Mouse (Mus musculus): ENCODE data around the gene Cit.

Gene Cit

DNA sequence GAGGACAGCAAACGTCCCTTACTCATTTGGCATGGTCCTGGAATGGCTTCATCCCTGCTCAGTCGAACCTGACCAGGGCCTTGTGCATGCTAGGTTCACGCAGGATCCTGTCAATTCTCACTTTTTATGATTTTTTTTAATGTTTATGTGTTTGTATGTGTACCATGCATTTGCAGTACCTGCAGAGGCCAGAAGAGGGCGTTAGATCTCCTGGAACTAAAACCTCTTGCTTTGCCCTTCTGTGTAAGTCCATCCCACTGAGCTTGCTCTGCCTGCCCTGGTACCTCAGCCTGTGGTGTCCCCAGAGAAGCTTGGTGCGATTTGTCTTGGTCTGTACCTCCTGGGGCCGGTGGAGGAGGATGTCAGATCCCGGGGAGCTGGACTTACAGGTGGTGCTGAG lies 105.9 kb downstream of the Cit start:
- in situ Hi-C loops (cut with MboI; ENCODE audit: low pct_unique_long_range_greater_than_20kb in 1 of 2, low sequenced_read_pairs in 2 of 2, unreplicated experiment in 1 of 2) = no loop called here

DNA sequence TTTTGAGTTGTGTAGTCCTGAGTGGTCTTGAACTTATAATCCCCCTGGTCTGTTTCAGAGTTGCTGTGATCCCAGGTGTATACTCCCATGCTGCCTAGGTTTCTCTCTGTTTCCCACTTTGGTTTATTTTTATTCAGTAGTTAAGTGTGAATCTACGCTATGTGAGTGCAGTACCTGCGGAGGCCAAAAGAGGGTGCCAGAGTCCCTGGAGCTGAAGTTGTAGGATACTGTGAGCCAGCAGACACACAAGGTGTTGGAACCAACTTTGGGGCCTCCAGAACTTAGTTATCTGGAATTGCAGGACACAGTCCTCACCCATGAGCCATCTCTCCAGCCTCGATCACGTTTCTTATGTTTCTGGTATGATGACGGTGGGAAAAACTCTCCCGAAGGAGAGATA lies 108.1 kb downstream of the Cit start:
- in situ Hi-C loops (cut with MboI; ENCODE audit: low pct_unique_long_range_greater_than_20kb in 1 of 2, low sequenced_read_pairs in 2 of 2, unreplicated experiment in 1 of 2) = no loop called here

DNA sequence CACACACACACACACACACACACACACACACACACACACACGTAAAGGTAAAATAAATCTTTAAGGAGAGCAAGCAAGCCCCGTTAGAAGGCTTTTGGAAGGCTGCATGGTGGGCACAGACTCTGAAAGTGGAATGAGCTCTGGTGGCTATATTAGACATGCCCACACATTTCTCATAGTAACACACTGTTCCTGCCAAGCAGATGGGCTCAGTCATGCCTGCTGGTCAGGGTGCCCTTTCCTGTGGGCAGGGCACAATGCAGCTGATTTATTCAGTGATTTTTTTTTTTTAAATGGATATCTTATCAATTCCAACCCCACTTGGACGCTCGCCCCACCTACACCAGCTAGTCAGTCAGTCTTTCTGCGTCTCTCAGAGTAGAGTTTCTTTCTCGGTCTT lies 109.0 kb downstream of the Cit start:
- in situ Hi-C loops (cut with MboI; ENCODE audit: low pct_unique_long_range_greater_than_20kb in 1 of 2, low sequenced_read_pairs in 2 of 2, unreplicated experiment in 1 of 2) = no loop called here

DNA sequence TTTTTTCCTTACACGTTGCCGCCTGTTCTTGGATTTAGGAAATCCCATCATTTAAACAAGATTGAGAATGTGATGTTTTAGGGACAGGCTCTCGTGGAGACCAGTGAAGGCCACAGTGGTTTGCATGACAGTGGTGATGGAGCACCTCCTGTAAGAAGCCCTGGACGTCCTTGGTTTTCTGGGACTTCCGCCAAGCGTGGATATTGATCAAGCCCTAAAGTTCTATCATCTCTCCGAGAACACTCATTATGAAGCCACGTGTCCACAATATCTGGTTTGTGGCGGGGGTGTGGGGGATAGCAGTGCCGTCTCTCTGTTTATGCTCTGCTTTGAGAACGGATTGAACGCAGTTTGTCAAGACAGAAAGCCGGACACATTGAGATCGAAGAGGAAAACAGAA lies 109.5 kb downstream of the Cit start:
- in situ Hi-C loops (cut with MboI; ENCODE audit: low pct_unique_long_range_greater_than_20kb in 1 of 2, low sequenced_read_pairs in 2 of 2, unreplicated experiment in 1 of 2) = no loop called here

DNA sequence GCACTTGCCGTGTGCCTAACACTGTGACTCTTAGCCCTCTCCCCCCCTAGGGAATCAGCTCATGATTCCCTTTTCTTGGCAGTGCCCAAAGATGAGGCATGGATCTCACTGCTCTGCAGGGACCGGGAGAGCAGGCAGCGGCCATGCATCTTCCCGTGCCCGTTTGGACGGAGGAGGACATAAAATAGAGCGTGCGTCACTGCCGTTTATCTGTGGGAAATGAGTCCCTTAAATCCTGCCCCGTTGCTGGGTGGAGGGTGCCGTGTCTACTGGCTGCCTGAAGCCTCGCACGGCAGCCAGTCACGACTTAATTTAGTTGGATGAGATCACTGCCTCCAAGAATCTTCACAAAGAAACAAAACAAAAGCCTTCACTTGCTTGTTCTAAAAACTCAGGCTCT lies 110.1 kb downstream of the Cit start:
- in situ Hi-C loops (cut with MboI; ENCODE audit: low pct_unique_long_range_greater_than_20kb in 1 of 2, low sequenced_read_pairs in 2 of 2, unreplicated experiment in 1 of 2) = no loop called here

DNA sequence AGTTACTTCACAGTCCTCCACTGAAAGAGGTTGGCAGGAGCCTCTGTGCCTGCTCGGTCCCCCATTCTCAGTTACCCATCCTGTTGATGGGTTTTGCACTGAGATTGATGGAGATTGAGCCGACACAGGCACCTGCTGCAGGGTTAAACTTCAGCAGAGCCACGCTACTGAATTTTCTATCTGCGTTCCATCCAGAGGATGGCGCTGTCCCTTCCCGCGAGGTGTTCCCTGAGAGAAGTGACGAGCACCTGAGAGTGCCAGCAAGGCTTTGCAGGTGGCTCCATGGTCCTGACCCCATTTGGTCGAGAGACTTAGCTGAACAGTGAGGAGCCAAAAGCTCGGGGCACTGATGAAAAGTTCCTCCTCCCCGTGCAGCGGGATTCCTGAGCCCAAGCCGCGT lies 111.0 kb downstream of the Cit start:
- in situ Hi-C loops (cut with MboI; ENCODE audit: low pct_unique_long_range_greater_than_20kb in 1 of 2, low sequenced_read_pairs in 2 of 2, unreplicated experiment in 1 of 2) = no loop called here

DNA sequence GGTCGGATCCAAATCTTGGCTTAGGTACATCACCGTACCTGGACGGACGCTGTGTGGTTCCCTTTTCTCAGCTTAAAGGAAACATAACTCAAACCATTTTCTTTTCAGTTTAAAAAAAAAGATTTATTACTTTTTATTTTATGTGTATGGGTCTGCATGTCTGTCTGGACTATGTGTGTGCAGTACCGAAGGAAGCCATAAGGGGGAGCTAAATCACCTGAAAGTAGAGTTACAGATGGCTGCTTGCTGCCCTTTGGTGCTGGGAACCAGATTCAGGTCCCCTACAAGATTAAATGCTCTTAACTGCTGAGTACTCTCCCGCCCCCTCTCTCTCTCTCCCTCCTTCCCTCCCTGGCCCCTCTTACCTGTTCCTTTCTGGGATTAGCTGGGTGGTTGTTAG lies 112.1 kb downstream of the Cit start:
- in situ Hi-C loops (cut with MboI; ENCODE audit: low pct_unique_long_range_greater_than_20kb in 1 of 2, low sequenced_read_pairs in 2 of 2, unreplicated experiment in 1 of 2) = no loop called here

DNA sequence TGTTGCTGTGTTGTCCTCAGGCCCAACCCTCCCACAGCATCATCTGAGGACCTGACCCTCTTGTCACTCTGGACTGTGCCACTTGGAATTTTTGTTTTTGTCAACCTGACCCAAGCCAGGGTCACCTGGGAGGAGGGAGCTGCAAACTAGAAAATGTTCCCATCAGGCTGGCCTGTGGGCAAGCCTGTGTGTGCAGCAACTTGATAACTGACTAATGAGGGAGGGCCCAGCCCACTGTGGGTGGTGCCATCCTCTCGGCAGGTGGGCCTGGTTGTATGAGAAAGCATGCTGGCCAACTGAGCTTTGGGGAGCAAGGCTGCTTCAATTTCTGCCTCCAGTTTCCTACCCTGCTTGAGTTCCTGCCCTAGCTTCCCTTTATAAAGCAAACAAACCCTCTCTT lies 113.3 kb downstream of the Cit start:
- in situ Hi-C loops (cut with MboI; ENCODE audit: low pct_unique_long_range_greater_than_20kb in 1 of 2, low sequenced_read_pairs in 2 of 2, unreplicated experiment in 1 of 2) = no loop called here

DNA sequence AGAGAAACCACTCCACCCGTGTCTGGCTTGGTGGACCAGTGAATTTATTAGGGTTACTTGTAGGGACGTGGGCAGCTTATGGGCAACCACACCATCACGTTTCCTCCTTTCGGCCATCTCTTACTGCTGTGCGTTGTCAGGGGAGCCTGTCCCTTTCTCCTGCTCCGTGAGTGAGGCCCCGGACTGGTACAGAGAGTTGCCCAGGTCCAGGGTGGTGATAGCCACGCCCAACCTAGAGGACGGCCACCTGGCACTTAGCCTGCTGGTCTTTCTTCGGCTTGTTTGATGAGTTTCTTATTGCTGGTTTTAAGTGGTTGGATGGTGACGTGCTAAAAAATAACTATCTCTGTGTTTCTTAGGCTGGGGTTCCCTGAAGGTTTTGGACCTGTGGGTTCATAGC lies 113.7 kb downstream of the Cit start:
- in situ Hi-C loops (cut with MboI; ENCODE audit: low pct_unique_long_range_greater_than_20kb in 1 of 2, low sequenced_read_pairs in 2 of 2, unreplicated experiment in 1 of 2) = no loop called here

DNA sequence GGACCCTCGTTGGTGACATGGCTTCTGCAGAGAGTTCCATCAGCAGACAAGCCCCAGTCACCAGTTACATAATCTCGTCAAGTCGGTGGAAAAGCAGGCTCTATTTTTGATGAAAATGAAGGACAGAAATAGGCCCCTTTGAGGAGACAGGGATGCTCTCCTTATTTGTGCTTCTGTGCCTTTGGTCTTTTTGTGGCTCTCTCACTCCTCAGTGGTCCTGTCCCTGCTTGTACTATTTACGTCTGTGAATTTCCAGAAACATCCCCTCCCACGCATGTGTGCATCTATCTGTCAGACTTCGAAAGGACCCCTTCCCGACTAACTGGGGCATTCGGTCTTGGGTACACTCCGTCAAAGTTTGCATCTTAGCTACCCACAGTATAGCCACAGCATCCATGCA lies 116.7 kb downstream of the Cit start:
- in situ Hi-C loops (cut with MboI; ENCODE audit: low pct_unique_long_range_greater_than_20kb in 1 of 2, low sequenced_read_pairs in 2 of 2, unreplicated experiment in 1 of 2) = no loop called here

DNA sequence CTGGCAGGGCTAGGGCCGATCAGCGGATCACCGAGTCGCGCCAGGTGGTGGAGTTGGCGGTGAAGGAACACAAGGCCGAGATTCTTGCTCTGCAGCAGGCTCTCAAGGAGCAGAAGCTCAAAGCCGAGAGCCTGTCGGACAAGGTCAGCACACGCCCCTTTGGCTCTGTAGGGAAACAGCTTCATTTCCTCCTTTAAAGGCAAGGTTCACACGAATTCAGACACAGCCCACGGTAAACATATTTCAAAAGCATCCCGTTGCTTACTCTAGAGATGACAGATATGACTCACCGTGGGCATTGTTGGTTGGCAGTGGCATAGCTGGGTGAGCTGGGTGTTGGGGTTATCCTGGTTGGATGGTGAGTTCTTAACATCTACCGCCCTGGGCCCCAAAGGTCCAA lies 126.2 kb downstream of the Cit start:
- in situ Hi-C loops (cut with MboI; ENCODE audit: low pct_unique_long_range_greater_than_20kb in 1 of 2, low sequenced_read_pairs in 2 of 2, unreplicated experiment in 1 of 2) = no loop called here

DNA sequence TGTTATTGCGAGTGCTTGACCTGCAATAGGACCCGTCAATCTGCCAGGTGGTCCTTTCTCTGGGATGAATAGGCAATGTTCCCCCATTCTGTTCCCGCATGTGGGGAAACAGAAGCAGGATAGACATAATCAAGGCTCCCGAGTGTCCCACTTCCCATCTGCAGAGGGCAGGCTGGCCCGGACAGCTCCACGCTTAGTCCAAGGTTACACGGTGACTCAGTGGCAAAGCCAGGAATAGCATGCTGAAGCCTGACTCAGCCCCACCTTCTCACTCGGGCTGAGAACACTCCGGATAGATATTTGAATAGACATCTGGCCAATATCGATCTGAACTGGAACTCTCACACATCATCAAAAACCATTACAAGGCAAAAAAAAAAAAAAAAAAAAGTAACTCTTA lies 130.6 kb downstream of the Cit start:
- in situ Hi-C loops (cut with MboI; ENCODE audit: low pct_unique_long_range_greater_than_20kb in 1 of 2, low sequenced_read_pairs in 2 of 2, unreplicated experiment in 1 of 2) = no loop called here

DNA sequence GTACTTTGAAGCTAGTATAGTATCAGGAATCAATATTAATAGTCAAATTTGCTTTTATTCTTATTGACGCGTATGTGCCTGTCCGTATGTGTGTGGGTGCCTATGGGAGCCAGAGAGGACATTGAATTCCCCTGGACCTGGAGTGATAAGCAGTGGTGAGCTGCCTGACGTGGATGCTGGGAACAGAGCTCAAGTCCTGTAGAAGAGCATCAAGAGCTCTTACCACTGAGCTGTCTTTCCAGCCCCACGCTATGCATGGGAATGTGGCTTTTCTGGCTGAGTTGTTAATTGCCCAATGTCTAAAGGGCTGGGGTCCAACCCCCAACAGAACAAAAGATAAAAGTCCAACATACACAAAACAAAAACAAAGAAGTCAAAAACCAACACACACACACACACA lies 131.4 kb downstream of the Cit start:
- in situ Hi-C loops (cut with MboI; ENCODE audit: low pct_unique_long_range_greater_than_20kb in 1 of 2, low sequenced_read_pairs in 2 of 2, unreplicated experiment in 1 of 2) = no loop called here

DNA sequence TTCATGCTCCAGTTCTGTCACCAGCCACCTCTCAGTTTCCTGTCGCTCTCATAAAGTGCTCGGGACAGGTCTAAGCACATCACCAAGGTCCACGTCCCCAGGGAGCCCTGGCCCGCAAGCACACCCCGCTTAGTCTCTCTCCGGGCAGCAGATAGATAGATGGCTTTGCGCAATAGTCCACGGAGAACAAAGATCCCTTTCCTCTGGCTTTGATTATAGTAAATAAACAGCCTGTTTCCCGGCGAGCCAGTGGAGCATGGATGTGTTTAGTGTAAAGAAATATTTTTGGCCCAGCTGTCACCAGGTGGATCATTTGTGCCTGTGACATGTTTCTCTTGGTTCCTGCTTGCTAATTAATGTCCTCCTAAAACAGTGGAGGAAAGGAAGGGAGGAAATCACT lies 132.2 kb downstream of the Cit start:
- in situ Hi-C loops (cut with MboI; ENCODE audit: low pct_unique_long_range_greater_than_20kb in 1 of 2, low sequenced_read_pairs in 2 of 2, unreplicated experiment in 1 of 2) = no loop called here

DNA sequence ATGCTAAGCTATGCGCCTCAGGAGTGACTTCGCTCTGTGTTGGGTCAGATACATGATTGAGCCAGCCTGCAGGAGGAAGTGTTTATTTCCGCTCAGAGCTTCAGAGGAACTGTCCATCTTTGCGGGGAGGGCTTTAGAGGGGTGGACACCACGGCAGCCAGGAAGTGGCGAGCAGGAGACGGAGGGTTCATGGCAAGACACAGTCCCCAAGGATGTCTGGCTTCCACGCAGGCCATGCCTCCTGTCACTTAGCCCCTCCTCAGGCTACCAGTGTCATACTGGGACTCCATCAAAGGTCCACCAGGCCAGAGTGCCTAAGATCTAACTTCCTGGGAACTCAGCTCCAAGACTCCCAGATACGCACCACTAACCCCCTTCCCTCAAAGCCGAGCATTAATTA lies 132.7 kb downstream of the Cit start:
- in situ Hi-C loops (cut with MboI; ENCODE audit: low pct_unique_long_range_greater_than_20kb in 1 of 2, low sequenced_read_pairs in 2 of 2, unreplicated experiment in 1 of 2) = no loop called here

DNA sequence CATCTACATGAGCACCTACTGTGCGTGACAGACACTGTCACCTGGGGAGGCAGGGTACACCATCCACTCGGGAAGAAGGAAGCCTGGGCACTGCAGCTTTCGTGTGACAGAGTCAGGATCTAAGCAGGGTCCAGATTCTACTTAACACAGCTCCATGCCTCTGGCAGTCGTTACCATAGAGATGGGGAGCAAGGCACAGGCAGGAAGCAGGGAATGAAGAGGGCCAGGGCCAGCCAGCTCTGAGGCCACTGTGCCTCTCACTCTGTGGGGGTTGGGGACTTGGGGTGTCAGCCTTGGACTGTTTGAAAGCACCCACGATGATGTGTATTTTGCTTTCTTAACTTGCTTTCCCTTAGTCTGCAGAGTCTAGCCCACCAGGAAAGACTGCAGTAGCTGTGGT lies 133.2 kb downstream of the Cit start:
- in situ Hi-C loops (cut with MboI; ENCODE audit: low pct_unique_long_range_greater_than_20kb in 1 of 2, low sequenced_read_pairs in 2 of 2, unreplicated experiment in 1 of 2) = no loop called here

DNA sequence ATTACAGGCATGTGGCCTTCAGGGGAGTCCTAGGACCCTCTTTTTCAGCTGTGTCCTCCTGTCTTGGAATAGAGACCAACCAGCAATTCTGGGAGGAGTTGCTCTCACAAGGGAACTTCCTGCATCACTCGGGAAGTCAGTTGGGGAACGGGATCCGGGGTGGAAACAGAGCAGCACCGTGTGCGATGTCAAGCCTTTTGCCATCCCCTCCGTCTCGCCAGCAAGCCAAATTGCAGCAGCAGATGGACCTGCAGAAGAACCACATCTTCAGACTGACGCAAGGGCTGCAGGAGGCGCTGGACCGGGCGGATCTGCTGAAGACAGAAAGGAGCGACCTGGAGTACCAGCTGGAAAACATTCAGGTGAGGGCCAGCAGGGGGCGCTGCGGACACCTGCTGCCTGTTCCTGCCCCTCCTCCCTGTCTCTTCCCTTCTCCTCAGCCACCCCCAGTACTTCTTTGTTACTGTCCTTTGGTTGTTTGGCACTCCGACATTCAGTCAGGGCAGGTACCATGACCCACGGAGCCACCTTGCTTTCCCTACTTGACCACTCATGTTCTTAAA lies 134.1 kb downstream of the Cit start:
- in situ Hi-C loops (cut with MboI; ENCODE audit: low pct_unique_long_range_greater_than_20kb in 1 of 2, low sequenced_read_pairs in 2 of 2, unreplicated experiment in 1 of 2) = no loop called here

DNA sequence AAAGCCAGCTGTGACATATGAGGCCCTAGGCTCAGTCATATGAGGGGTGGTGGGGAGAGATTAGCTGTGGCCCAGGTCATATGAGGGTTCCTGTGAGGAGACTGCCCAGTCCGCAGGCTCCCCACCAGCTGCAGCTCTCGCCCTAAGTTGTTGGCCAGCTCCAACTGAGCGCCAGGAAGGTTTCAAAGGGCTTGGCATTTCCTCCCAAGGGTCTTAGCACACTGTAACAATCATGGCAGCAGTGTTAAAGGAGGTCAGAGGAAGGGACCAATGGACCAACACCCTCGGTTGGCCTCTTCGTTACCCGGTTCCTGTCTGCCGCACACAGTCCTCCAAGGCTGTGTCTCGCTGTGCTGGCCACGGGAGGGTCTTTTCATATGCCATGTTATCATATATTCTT lies 135.5 kb downstream of the Cit start:
- in situ Hi-C loops (cut with MboI; ENCODE audit: low pct_unique_long_range_greater_than_20kb in 1 of 2, low sequenced_read_pairs in 2 of 2, unreplicated experiment in 1 of 2) = no loop called here

DNA sequence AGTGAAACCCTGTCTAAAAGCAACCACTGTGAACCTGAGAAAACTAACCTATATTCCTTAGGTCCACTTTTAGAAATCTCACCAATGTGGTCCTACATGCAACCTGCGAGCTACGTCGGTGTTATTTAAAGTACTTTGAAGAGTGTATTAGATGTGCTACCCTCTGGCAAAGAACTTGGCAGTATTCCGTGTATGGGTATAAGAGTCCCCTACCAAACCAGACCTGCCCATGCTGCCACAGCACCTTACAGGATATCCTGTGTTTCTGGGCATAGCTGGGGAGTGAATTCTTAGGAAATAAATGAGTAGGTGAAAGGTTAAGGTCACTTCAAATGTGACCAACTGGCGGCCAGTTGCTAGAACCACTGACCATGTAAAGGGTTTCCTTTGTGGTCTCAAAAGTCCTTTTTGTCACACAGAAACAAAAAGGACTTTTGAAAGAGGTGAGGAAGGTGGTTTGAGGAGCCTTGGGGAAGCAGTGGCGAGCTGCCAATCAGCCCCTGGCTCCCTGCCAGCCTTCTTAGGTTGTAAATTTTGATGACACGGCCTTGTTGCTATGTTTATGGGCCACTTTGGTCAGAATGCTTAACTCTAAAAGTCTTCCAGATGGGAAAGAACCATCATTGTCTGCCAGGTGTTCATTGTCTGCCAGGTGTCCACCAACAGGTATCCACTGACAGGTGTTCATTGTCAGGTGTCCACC lies 137.7 kb downstream of the Cit start:
- in situ Hi-C loops (cut with MboI; ENCODE audit: low pct_unique_long_range_greater_than_20kb in 1 of 2, low sequenced_read_pairs in 2 of 2, unreplicated experiment in 1 of 2) = no loop called here

DNA sequence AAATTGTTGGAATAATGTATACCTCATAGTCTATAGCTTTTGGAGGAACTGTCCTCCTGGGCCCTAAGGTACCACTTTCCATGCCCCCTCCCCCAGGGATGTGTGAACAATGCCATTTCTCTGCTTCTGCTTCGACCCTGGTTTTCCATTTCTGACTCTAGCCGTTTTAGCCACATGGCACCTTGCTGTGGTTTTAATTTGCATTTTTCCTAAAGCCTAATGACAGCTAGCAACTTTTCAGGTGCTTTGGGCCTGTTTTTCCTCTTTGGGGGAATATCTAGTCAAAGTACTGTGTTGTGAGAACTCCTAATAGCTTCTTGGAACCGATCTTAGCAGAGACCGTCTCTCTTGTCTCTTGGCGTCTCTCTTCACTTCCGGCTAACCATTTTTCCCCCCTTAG lies 139.3 kb downstream of the Cit start:
- in situ Hi-C loops (cut with MboI; ENCODE audit: low pct_unique_long_range_greater_than_20kb in 1 of 2, low sequenced_read_pairs in 2 of 2, unreplicated experiment in 1 of 2) = no loop called here

DNA sequence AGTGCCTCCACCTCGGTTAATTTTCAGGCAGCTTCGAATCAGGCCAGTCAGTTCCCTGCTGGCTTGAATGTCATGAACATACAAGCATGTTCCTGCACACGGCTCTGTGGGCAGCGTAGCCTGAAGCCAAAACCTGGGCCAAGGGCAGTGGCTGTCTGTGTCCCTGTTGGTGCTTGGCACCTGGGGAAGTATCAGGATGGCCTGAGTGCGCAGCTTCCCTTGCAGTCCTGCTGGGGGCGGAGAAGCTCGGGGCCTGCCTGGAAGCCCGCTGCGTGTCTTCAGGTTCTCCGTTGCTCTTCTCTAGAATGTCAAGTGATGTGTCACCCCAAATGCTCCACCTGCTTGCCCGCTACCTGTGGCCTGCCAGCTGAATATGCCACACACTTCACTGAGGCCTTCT lies 140.0 kb downstream of the Cit start:
- in situ Hi-C loops (cut with MboI; ENCODE audit: low pct_unique_long_range_greater_than_20kb in 1 of 2, low sequenced_read_pairs in 2 of 2, unreplicated experiment in 1 of 2) = no loop called here

Data from mouse embryonic stem cell (cell line).